Mouse (Mus musculus) embryonic facial prominence, embryonic 10.5 days (tissue): ENCODE measurements around the gene Arhgef3. TPM values are rescaled to one million over a fixed set of nuclear protein-coding genes. Genes with fewer than 3 reads are reported as not detected.
"Not testable (repeated sequence)": the region's sequence is repeated elsewhere in the genome, so short reads cannot be mapped to it uniquely, and the experiment has no call there.

Experiments used
- DNase-seq: peaks from one replicate; pipeline ENCODE4 v3.0.0-alpha.2; 2017; ENCODE audit warnings: low spot score
- H3K27ac ChIP-seq: fragments of 300-500 bp; sonication (generic); replicated peaks from 2 replicates; pipeline ENCODE4 v1.5.1; 2016; ENCODE audit warnings: mild to moderate bottlenecking
- H3K27me3 ChIP-seq: fragments of 300-500 bp; sonication (generic); replicated peaks from 2 replicates; pipeline ENCODE4 v1.6.1; 2016; ENCODE audit warnings: low read depth, mild to moderate bottlenecking; ENCODE audit not compliant: poor library complexity, severe bottlenecking
- H3K36me3 ChIP-seq: fragments of 300-500 bp; sonication (generic); replicated peaks from 2 replicates; pipeline ENCODE4 v1.6.1; 2016; ENCODE audit warnings: mild to moderate bottlenecking, moderate library complexity
- H3K4me1 ChIP-seq: fragments of 300-500 bp; sonication (generic); 2 replicates; pipeline ENCODE4 v1.6.1; 2016
- H3K4me3 ChIP-seq: fragments of 300-500 bp; sonication (generic); 2 replicates; pipeline ENCODE4 v1.5.1; 2016; ENCODE audit warnings: mild to moderate bottlenecking, moderate library complexity
- H3K9me3 ChIP-seq: fragments of 300-500 bp; sonication (generic); 2 replicates; pipeline ENCODE4 v1.6.1; 2016; ENCODE audit warnings: mild to moderate bottlenecking
- WGBS: fragments of 180-500 bp; shearing (Covaris S2); methylation state at CpG from one replicate; pipeline ENCODE4 v1.1.7; 2016; 5-methylcytosine and 5-hydroxymethylcytosine counted together
- polyA plus RNA-seq: library from polyadenylated mRNA; unstranded; fragments of >200 nt; fragmentation: Nextera tagmentation; extraction: Ambion mirVana; gene quantifications from 2 replicates; pipeline ENCODE4 v1.2.1, GENCODE M21; 2016

The Arhgef3 gene
- polyA plus RNA-seq, 1 experiment from 2014 or later = 3.8 TPM

GRCm38 (mm10) chr14:27244898-27245297, 130.2 kb downstream of the Arhgef3 start:
- WGBS = 75% methylated on average over 3 of the region's 3 CpGs
- Histone ChIP-seq H3K4me3 (no peak overlapping the region), H3K9me3 (no peaks in the 10 kb centered on the region), H3K27me3 (no peaks in the 10 kb centered on the region), H3K27ac (no peak overlapping the region), H3K36me3 (no peaks in the 10 kb centered on the region), H3K4me1 (no peaks in the 10 kb centered on the region)
- no peak for DNase-seq

- no peak for DNase-seq
- no peaks in the 10 kb centered on the region for H3K27me3 ChIP-seq
- no peaks in the 10 kb centered on the region for H3K4me1 ChIP-seq
- 87% methylated on average over 5 of the region's 5 CpGs for WGBS
- no peak overlapping the region for H3K27ac ChIP-seq
- no peak overlapping the region for H3K4me3 ChIP-seq
- H3K36me3 ChIP-seq = no peaks in the 10 kb centered on the region
- H3K9me3 ChIP-seq = no peaks in the 10 kb centered on the region
Measured at GRCm38 (mm10) chr14:27246424-27246823, 131.7 kb downstream of the Arhgef3 start.

DNA sequence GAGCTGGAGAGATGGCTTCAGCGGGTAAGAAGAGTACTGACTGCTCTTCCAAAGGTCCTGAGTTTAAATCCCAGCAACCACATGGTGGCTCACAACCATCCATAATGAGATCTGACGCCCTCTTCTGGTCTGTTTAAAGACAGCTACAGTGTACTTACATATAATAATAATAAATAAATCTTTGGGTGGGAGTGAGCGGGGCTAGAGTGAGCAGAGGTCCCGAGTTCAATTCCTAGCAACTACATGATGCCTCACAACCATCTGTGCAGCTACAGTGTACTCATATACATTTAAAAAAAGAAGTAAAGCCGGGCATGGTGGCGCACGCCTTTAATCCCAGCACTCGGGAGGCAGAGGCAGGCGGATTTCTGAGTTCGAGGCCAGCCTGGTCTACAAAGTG, 132.2 kb downstream of the Arhgef3 start:
- 90% methylated on average over 10 of the region's 10 CpGs for WGBS
- not testable (repeated sequence) for DNase-seq, H3K9me3 ChIP-seq, H3K36me3 ChIP-seq, H3K4me1 ChIP-seq, H3K27ac ChIP-seq, H3K27me3 ChIP-seq, H3K4me3 ChIP-seq

DNA sequence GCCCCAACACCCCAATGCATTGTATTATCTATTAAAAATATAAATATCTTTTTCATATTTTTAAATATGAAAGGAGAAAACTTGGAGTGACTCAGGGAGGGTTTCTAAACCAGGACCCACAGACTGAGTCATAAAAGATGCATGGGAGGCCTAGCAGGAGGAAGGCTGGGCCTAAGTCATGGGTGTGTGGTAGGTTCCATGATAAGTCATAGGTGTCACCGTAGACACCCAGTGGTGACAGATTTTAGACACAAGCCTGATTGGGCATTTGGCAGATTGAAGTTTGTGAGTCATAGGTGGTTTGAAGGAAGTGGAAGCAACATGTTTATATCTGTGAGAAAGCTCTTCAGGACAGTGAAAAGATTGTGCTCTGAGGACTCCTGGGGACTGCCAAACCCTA, 134.4 kb downstream of the Arhgef3 start:
- 90% methylated on average over 1 of the region's 1 CpGs for WGBS
- H3K4me3 ChIP-seq = no peak overlapping the region
- no peaks in the 10 kb centered on the region for H3K27me3 ChIP-seq
- H3K27ac ChIP-seq = no peak overlapping the region
- DNase-seq = no peak
- H3K4me1 ChIP-seq = no peaks in the 10 kb centered on the region
- H3K36me3 ChIP-seq = no peaks in the 10 kb centered on the region
- H3K9me3 ChIP-seq = no peaks in the 10 kb centered on the region

DNA sequence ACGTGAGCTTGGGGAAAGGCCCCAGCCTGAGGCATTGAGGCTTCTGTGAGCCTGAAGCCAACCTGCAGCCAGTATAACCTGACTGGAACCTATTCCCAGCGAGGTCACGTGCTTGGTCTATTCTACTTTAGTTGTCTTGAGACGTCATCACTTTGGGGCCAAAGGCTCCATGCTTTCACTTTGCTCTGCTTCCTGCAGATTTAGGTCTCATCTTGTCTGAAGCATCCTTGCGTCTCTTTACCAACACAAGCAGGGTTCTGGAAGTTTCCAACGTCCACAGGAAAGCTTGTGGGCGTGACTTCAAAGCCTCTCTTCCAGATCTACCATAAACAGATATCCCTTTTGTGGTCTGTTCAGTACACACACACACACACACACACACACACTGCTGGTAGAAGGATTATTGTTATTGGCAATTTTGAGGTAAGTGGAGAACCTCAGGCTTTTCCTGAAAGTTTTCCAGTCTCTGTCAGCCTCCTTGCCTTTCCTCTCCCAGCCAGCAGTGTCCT, 135.6 kb downstream of the Arhgef3 start:
- 82% methylated on average over 7 of the region's 7 CpGs for WGBS
- H3K27ac ChIP-seq = no peak overlapping the region

GRCm38 (mm10) chr14:27253391-27253790, 138.7 kb downstream of the Arhgef3 start:
- WGBS = 91% methylated on average over 5 of the region's 5 CpGs
- H3K9me3 ChIP-seq = no peaks in the 10 kb centered on the region
- no peak for DNase-seq
- no peaks in the 10 kb centered on the region for H3K27me3 ChIP-seq
- no peaks in the 10 kb centered on the region for H3K4me1 ChIP-seq
- no peak overlapping the region for H3K4me3 ChIP-seq
- no peaks in the 10 kb centered on the region for H3K36me3 ChIP-seq
- H3K27ac ChIP-seq = no peak overlapping the region

More for the DNA sequence above, 135.6 kb downstream of the Arhgef3 start:
- Histone ChIP-seq H3K27me3 (no peaks in the 10 kb centered on the region), H3K4me1 (no peaks in the 10 kb centered on the region), H3K36me3 (no peaks in the 10 kb centered on the region), H3K9me3 (no peaks in the 10 kb centered on the region), H3K4me3 (no peak overlapping the region)
- no peak for DNase-seq

- DNase-seq = no peak
- no peak overlapping the region for H3K4me3 ChIP-seq
- no peak overlapping the region for H3K27ac ChIP-seq
- no peaks in the 10 kb centered on the region for H3K4me1 ChIP-seq
- WGBS = 76% methylated on average over 6 of the region's 6 CpGs
- H3K36me3 ChIP-seq = no peaks in the 10 kb centered on the region
- H3K9me3 ChIP-seq = no peaks in the 10 kb centered on the region
- no peaks in the 10 kb centered on the region for H3K27me3 ChIP-seq
Measured at GRCm38 (mm10) chr14:27262349-27262748, 147.7 kb downstream of the Arhgef3 start.

DNA sequence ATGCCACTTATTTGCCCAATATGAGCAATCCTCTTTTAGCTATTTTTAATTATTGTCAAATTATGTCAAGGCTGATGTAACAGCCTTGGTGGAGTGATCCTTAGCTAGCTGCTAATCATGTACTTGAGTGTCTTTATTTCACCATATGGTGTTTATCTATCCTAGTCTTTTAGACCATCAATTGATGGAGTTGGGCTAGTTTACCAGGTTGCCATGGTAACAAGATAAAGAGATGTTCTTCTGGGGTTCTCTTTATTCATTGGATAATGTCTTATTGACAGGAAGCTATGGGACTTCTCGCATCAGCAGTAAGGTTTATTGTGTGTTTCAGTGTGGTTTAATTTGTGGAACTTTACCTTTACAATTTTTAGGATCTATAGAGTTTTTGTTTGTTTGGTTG, 151.9 kb downstream of the Arhgef3 start:
- DNase-seq = no peak
- H3K9me3 ChIP-seq = no peaks in the 10 kb centered on the region
- no peak overlapping the region for H3K4me3 ChIP-seq
- H3K27me3 ChIP-seq = no peaks in the 10 kb centered on the region
- no peaks in the 10 kb centered on the region for H3K36me3 ChIP-seq
- H3K4me1 ChIP-seq = peaks cover 4% of the 10 kb centered on the region; the same call in 1 of the 2 replicates
- H3K27ac ChIP-seq = no peak overlapping the region
- 85% methylated on average over 1 of the region's 1 CpGs for WGBS

GRCm38 (mm10) chr14:27268137-27268536, 153.4 kb downstream of the Arhgef3 start:
- 72% methylated on average over 5 of the region's 5 CpGs for WGBS
- Histone ChIP-seq H3K27me3 (no peaks in the 10 kb centered on the region), H3K9me3 (no peaks in the 10 kb centered on the region), H3K4me3 (no peak overlapping the region), H3K27ac (no peak overlapping the region), H3K4me1 (peaks cover 14% of the 10 kb centered on the region), H3K36me3 (no peaks in the 10 kb centered on the region)
- DNase-seq = no peak

DNA sequence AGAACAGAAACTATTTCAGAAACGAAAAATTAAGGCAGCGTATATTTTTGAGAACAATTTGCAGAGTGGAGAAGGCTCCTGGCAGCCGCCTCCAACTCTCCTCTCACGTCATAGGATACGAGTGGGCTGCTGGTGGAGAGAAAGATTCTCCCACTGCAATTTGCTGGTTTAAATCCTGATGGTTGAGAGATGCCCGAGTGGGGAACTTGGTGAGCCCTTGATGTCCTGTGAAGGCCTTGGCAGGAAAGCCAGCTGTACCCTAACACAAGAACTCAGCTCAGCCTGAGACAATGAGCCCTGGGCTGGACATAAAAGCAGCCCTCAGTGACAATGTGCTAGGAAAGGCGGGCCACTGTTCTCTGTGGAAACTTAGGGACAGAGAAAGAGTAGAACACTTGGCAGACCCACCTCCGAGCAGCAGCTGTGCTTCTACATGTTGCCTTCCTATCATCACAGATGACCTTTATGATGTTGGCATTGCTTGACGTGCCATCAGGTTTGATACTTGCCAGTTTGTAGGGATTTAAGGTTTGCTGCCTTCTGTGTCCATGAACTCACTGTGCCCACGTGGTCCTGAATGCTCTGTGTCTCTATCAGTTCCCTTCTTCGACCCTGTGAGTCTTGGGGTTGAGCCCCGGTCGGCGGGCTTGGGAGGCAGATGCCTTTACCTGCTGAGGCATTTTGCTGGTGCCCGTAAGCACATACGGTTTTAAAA, 154.4 kb downstream of the Arhgef3 start:
- H3K9me3 ChIP-seq = no peaks in the 10 kb centered on the region
- H3K4me1 ChIP-seq = peaks cover 14% of the 10 kb centered on the region
- no peak overlapping the region for H3K27ac ChIP-seq
- H3K27me3 ChIP-seq = no peaks in the 10 kb centered on the region
- DNase-seq = no peak
- 90% methylated on average over 16 of the region's 16 CpGs for WGBS
- H3K4me3 ChIP-seq = no peak overlapping the region
- no peaks in the 10 kb centered on the region for H3K36me3 ChIP-seq

DNA sequence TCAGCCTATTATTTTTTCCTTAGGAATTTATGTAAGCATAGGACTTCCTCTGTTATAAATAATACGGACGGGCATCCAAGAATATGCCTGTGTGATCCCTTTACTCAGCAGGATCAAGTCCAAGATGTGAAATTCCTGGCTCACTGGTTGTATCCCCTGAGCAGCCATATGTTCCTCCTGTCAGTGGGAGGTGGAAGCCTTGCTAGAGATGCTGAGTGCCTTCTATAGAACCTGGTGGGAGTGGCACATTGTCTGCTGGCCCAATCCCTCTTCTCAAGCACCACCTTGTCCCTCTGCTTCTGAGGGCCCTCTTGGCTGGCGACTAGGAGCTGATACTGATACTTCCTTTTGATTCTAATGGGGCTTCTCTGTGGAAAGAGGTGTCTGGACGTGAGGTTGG, 155.1 kb downstream of the Arhgef3 start:
- H3K27ac ChIP-seq = no peak overlapping the region; the same call in 1 of the 2 replicates
- 82% methylated on average over 4 of the region's 4 CpGs for WGBS
- H3K4me3 ChIP-seq = no peak overlapping the region
- no peaks in the 10 kb centered on the region for H3K36me3 ChIP-seq
- no peaks in the 10 kb centered on the region for H3K27me3 ChIP-seq
- peaks cover 14% of the 10 kb centered on the region for H3K4me1 ChIP-seq
- DNase-seq = no peak
- H3K9me3 ChIP-seq = no peaks in the 10 kb centered on the region

DNA sequence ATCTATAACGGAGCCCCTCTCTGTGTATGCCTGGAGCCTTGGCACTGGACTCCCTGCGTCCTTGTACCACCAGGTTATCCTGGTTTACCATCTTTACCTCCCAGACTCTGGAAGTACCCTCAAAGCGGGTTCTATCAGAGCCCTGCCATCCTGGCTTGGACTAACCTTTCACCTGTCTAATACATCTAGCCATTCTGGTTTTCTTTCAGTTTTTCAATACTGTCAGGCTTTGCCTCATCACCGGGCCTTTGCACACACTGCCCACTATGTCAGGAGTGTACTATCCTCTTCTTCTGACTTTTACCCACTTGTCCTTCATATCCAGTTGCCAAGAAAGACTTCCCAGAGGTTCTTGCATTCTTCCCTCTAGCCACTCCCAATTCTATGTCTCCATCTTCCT, 155.8 kb downstream of the Arhgef3 start:
- Histone ChIP-seq H3K9me3 (no peaks in the 10 kb centered on the region), H3K4me1 (peaks cover 14% of the 10 kb centered on the region), H3K27ac (no peak overlapping the region; the same call in 1 of the 2 replicates), H3K27me3 (no peaks in the 10 kb centered on the region), H3K36me3 (no peaks in the 10 kb centered on the region), H3K4me3 (no peak overlapping the region)
- no peak for DNase-seq
- 87% methylated on average over 4 of the region's 4 CpGs for WGBS

GRCm38 (mm10) chr14:27271371-27272071, 156.8 kb downstream of the Arhgef3 start:
- no peak overlapping the region for H3K27ac ChIP-seq
- H3K36me3 ChIP-seq = no peaks in the 10 kb centered on the region
- 70% methylated on average over 10 of the region's 10 CpGs for WGBS
- H3K9me3 ChIP-seq = no peaks in the 10 kb centered on the region
- H3K27me3 ChIP-seq = no peaks in the 10 kb centered on the region
- H3K4me3 ChIP-seq = no peak overlapping the region
- peaks cover 14% of the 10 kb centered on the region for H3K4me1 ChIP-seq
- no peak for DNase-seq
